Mouse (Mus musculus) kidney, adult 8-10 months (tissue): Measurements from ENCODE around the gene Col4a1.

Source experiments
- DNase-seq, 2 experiments: peaks; one replicate each; pipeline ENCODE4 v3.0.0; 2022

Gene Col4a1

GRCm38 (mm10) chr8:11297141-11297838 lies 15.3 kb downstream of the Col4a1 start:
- peak; percentile 48 for DNase-seq

- no peak for DNase-seq
Observed at GRCm38 (mm10) chr8:11296282-11296943, 16.2 kb downstream of the Col4a1 start.

GRCm38 (mm10) chr8:11292611-11293010 lies 20.0 kb downstream of the Col4a1 start:
- DNase-seq = no peak

- no peak for DNase-seq
Observed at GRCm38 (mm10) chr8:11290533-11290932, 22.1 kb downstream of the Col4a1 start.

- DNase-seq = no peak
Observed at GRCm38 (mm10) chr8:11288286-11288685, 24.3 kb downstream of the Col4a1 start.

GRCm38 (mm10) chr8:11287139-11287538 lies 25.5 kb downstream of the Col4a1 start:
- DNase-seq = no peak

- DNase-seq = no peak
Observed at GRCm38 (mm10) chr8:11285437-11285836, 27.2 kb downstream of the Col4a1 start.

GRCm38 (mm10) chr8:11283217-11283616 lies 29.4 kb downstream of the Col4a1 start:
- DNase-seq = peak in 1 of 2 experiments; percentile 67

GRCm38 (mm10) chr8:11282696-11283095 lies 29.9 kb downstream of the Col4a1 start:
- no peak for DNase-seq

- DNase-seq = no peak
Observed at GRCm38 (mm10) chr8:11282139-11282538, 30.5 kb downstream of the Col4a1 start.

GRCm38 (mm10) chr8:11280721-11281268 lies 31.8 kb downstream of the Col4a1 start:
- DNase-seq = no peak

- DNase-seq = peak; percentile 91 to 93
Observed at GRCm38 (mm10) chr8:11279296-11279826, 33.3 kb downstream of the Col4a1 start.

- no peak for DNase-seq
Observed at GRCm38 (mm10) chr8:11278101-11278611, 34.5 kb downstream of the Col4a1 start.

- no peak for DNase-seq
Observed at GRCm38 (mm10) chr8:11277602-11278051, 35.0 kb downstream of the Col4a1 start.

GRCm38 (mm10) chr8:11276286-11276685 lies 36.3 kb downstream of the Col4a1 start:
- DNase-seq = no peak

GRCm38 (mm10) chr8:11274415-11274814 lies 38.2 kb downstream of the Col4a1 start:
- no peak for DNase-seq

- DNase-seq = no peak
Observed at GRCm38 (mm10) chr8:11273506-11274158, 39.0 kb downstream of the Col4a1 start.

GRCm38 (mm10) chr8:11272205-11272604 lies 40.4 kb downstream of the Col4a1 start:
- no peak for DNase-seq

GRCm38 (mm10) chr8:11270826-11271225 lies 41.8 kb downstream of the Col4a1 start:
- DNase-seq = peak; percentile 50 to 53

GRCm38 (mm10) chr8:11268753-11269152 lies 43.9 kb downstream of the Col4a1 start:
- DNase-seq = no peak

GRCm38 (mm10) chr8:11266471-11266870 lies 46.2 kb downstream of the Col4a1 start:
- no peak for DNase-seq

- DNase-seq = no peak
Observed at GRCm38 (mm10) chr8:11265971-11266370, 46.7 kb downstream of the Col4a1 start.

GRCm38 (mm10) chr8:11263848-11264247 lies 48.8 kb downstream of the Col4a1 start:
- no peak for DNase-seq
